Mouse (Mus musculus): ENCODE data around the gene Krt84. TPM values are rescaled to one million over a fixed set of nuclear protein-coding genes. Genes with fewer than 3 reads are reported as not detected.

The Krt84 gene
- total and polyA plus RNA-seq, 2 experiments from 2014 or later, result not detected

DNA sequence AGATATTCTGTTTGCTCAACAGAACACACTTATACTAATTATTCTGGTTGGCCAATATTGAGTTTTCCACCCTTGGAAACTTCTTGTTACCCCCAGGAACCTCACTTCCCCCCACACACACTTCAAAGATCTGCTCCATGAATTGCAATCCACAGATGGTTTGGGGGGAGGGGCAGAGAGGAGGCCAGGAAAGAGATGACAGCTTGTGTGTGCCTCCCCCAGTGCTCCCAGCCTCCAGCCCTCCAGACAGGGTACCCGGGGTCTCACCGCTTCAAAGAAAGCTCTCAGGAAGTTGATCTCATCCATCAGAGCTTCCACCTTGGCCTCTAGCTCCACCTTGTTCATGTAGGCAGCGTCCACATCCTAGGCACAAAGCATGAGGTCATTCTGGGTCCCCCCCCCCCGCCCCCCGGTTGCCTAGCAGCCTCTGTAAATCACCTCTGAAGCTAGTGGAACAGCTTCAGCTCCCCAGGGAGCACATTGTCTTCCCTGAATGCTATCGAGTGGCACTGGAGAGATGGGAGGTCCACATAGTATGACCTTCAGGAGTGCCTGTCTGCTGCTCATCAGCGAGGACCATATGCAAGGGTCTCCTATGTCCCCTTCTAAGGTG lies 25.5 kb upstream of the Krt84 start:
- WGBS, result 15% methylated on average over 7 of the region's 7 CpGs
- DNase-seq (ENCODE audit: low spot score), result no peak
- Histone ChIP-seq H3K4me3 (ENCODE audit: low read depth, low read length) (no peak overlapping the region), H3K4me1 (ENCODE audit: control insufficient read depth, insufficient read depth) (no peaks in the 10 kb centered on the region), H3K36me3 (replicated peaks; ENCODE audit: control insufficient read depth, insufficient read depth, low read length) (no peaks in the 10 kb centered on the region), H3K27ac (ENCODE audit: low read depth) (no peak overlapping the region), H3K4me2 (ENCODE audit: low read depth, low read length) (no peak overlapping the region), H3K27me3 (ENCODE audit: control insufficient read depth, insufficient read depth, low read length) (peaks cover 9% of the 10 kb centered on the region), H3K9ac (replicated peaks; ENCODE audit: low read depth, low read length) (no peak overlapping the region), H3K9me3 (replicated peaks; ENCODE audit: control insufficient read depth, low read length) (no peaks in the 10 kb centered on the region)
- TF ChIP-seq EP300 (IDR thresholded peaks at IDR 0.05; ENCODE audit: low read depth) (no peak), CTCF (IDR thresholded peaks at IDR 0.05; ENCODE audit: low read depth) (no peak)
- ATAC-seq (ENCODE audit: insufficient read depth, low read depth), result no peak

DNA sequence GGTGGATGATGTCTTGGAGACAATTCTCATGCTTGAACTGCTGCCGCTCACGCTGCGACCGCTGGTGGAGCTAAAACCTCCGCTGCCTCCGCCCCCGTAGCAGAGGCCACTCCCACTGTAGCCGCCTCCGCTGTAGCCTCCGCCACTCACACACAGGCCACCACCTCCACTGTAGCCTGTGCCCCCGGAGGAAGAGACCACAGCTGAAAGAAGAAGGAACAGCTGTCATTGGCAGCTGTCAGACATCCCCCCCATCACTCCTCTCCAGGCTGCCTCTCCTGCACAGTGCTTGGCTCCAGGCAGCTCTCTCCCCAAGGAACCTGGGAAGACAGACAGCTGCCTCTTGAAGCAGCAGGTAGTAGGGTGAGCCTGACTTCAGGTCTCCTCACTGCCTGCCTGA lies 20.5 kb upstream of the Krt84 start:
- Histone ChIP-seq H3K4me3 (ENCODE audit: low read depth, low read length) (no peak overlapping the region), H3K4me2 (ENCODE audit: low read depth, low read length) (no peak overlapping the region), H3K4me1 (ENCODE audit: control insufficient read depth, insufficient read depth) (no peaks in the 10 kb centered on the region), H3K27ac (ENCODE audit: low read depth) (no peak overlapping the region), H3K9me3 (replicated peaks; ENCODE audit: control insufficient read depth, low read length) (no peaks in the 10 kb centered on the region), H3K27me3 (ENCODE audit: control insufficient read depth, insufficient read depth, low read length) (peaks cover 37% of the 10 kb centered on the region), H3K9ac (replicated peaks; ENCODE audit: low read depth, low read length) (no peak overlapping the region), H3K36me3 (replicated peaks; ENCODE audit: control insufficient read depth, insufficient read depth, low read length) (no peaks in the 10 kb centered on the region)
- TF ChIP-seq CTCF (IDR thresholded peaks at IDR 0.05; ENCODE audit: low read depth) (no peak), EP300 (IDR thresholded peaks at IDR 0.05; ENCODE audit: low read depth) (no peak)
- 0% methylated on average over 11 of the region's 11 CpGs for WGBS
- DNase-seq (ENCODE audit: low spot score) (no peak), ATAC-seq (ENCODE audit: insufficient read depth, low read depth) (no peak; the same call in 1 of the 2 replicates)

DNA sequence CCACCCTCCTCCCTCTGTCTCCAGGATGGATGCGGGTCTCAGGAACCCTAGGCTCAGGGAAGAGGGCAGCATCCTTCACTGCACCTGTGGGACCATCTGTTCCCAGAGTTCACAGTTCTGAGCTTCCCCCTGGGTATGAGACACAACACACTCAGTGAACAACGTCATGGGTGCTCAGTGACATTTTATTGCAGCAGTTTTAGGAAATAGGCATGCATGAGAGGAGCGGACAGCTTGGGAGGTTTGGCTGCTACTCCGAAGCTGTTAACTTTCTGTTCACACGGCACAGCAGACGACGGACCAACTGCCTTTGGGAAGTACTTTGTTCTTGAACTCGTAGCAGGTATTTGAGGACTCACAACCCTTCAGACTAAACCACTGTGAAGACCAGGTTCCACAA lies 19.6 kb upstream of the Krt84 start:
- ATAC-seq (ENCODE audit: insufficient read depth, low read depth) (no peak), DNase-seq (ENCODE audit: low spot score) (no peak)
- no peak overlapping the region for H3K27ac ChIP-seq (ENCODE audit: low read depth)
- H3K9me3 ChIP-seq (replicated peaks; ENCODE audit: control insufficient read depth, low read length), result no peaks in the 10 kb centered on the region
- no peak for TF ChIP-seq EP300 (IDR thresholded peaks at IDR 0.05; ENCODE audit: low read depth)
- TF ChIP-seq CTCF (IDR thresholded peaks at IDR 0.05; ENCODE audit: low read depth), result no peak
- no peak overlapping the region for H3K9ac ChIP-seq (replicated peaks; ENCODE audit: low read depth, low read length)
- no peak overlapping the region for H3K4me3 ChIP-seq (ENCODE audit: low read depth, low read length)
- H3K36me3 ChIP-seq (replicated peaks; ENCODE audit: control insufficient read depth, insufficient read depth, low read length), result no peaks in the 10 kb centered on the region
- 77% methylated on average over 8 of the region's 8 CpGs for whole genome bisulfite sequencing
- H3K4me2 ChIP-seq (ENCODE audit: low read depth, low read length), result no peak overlapping the region
- no peaks in the 10 kb centered on the region for H3K4me1 ChIP-seq (ENCODE audit: control insufficient read depth, insufficient read depth)
- peaks cover 38% of the 10 kb centered on the region for H3K27me3 ChIP-seq (ENCODE audit: control insufficient read depth, insufficient read depth, low read length)

DNA sequence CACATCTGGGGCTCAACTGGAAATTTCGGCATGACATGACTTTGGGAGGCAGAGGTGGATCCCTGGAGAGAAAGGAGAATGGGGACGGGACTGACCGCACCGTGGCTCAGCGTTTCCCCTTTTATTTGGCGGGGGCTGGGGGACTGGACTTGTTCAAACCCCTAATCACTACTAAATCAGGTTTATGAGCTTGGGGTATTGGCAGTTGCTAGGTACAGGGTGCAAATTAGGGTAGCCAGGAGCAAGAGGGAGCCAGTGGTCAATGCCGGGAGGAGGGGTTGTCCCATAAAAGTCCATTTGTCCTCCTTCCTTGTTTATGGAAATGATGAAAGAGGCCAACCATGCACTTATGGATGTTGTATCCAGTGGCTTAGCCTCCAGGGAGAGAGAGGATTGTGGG lies 17.9 kb upstream of the Krt84 start, which contains the start of gene Krt82:
Gene Krt82, minus strand, starts transcription at position 101 of the 400 bp plus-strand sequence.
- DNase-seq (ENCODE audit: low spot score) (no peak), ATAC-seq (ENCODE audit: insufficient read depth, low read depth) (no peak)
- Histone ChIP-seq H3K27me3 (ENCODE audit: control insufficient read depth, insufficient read depth, low read length) (peaks cover 38% of the 10 kb centered on the region), H3K4me2 (ENCODE audit: low read depth, low read length) (no peak within 1 kb of the TSS), H3K4me1 (ENCODE audit: control insufficient read depth, insufficient read depth) (no peaks in the 10 kb centered on the region), H3K36me3 (replicated peaks; ENCODE audit: control insufficient read depth, insufficient read depth, low read length) (no peaks in the 10 kb centered on the region), H3K9ac (replicated peaks; ENCODE audit: low read depth, low read length) (no peak within 1 kb of the TSS), H3K27ac (ENCODE audit: low read depth) (no peak within 1 kb of the TSS), H3K9me3 (replicated peaks; ENCODE audit: control insufficient read depth, low read length) (no peaks in the 10 kb centered on the region), H3K4me3 (ENCODE audit: low read depth, low read length) (no peak within 1 kb of the TSS)
- TF ChIP-seq CTCF (IDR thresholded peaks at IDR 0.05; ENCODE audit: low read depth), result no peak
- WGBS, result 81% methylated on average over 7 of the region's 7 CpGs

DNA sequence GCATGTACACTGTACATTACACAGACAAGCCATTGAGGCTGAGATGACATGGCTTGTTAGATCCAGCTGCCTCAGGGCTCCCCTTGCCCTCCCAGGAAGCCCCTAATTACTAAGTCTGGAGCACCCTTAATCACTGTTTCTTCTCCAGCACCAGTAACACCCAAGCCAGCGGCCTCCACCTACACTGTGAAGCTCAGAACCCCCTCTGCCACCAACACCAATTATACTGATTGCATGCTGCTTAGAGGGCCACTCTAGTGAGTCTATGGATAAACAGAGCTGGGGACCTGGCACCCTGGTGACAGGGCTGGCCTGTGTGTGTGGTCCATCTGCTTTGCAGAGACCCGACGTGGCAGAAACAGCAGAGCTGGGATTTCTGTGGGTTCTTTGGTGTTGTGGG lies 11.9 kb upstream of the Krt84 start:
- H3K27me3 ChIP-seq (ENCODE audit: control insufficient read depth, insufficient read depth, low read length), result 0 out of 2 replicates have a peak, but pooled peaks cover 11% of the 10 kb centered on the region

DNA sequence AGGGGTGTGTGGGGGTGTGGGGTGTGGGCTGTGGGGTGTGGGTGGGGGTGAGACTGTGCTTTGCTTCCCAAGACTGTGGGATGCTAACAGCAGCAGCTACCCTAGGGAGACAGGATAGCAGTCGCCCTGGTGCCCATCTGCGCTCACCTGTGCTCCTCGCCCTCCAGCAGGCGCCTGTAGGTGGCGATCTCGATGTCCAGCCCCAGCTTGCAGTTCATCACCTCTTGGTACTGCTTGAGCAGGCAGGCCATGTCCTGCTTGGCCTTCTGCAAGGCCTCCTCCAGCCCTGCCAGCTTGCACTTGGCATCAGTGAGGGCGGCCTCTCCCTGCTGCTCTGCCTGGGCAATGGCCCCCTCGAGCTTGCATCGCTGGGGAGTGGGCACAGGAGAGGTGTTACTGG lies 9.9 kb upstream of the Krt84 start:
- Histone ChIP-seq H3K4me3 (ENCODE audit: low read depth, low read length) (no peak overlapping the region), H3K27me3 (ENCODE audit: control insufficient read depth, insufficient read depth, low read length) (0 out of 2 replicates have a peak, but pooled peaks cover 3% of the 10 kb centered on the region), H3K27ac (ENCODE audit: low read depth) (no peak overlapping the region), H3K4me2 (ENCODE audit: low read depth, low read length) (no peak overlapping the region), H3K36me3 (replicated peaks; ENCODE audit: control insufficient read depth, insufficient read depth, low read length) (no peaks in the 10 kb centered on the region), H3K4me1 (ENCODE audit: control insufficient read depth, insufficient read depth) (no peaks in the 10 kb centered on the region), H3K9me3 (replicated peaks; ENCODE audit: control insufficient read depth, low read length) (no peaks in the 10 kb centered on the region), H3K9ac (replicated peaks; ENCODE audit: low read depth, low read length) (no peak overlapping the region)
- DNase-seq (ENCODE audit: low spot score), result no peak
- WGBS, result 54% methylated on average over 9 of the region's 9 CpGs
- TF ChIP-seq CTCF (IDR thresholded peaks at IDR 0.05; ENCODE audit: low read depth) (no peak), EP300 (IDR thresholded peaks at IDR 0.05; ENCODE audit: low read depth) (no peak)
- ATAC-seq (ENCODE audit: insufficient read depth, low read depth), result no peak

More for the DNA sequence above, 11.9 kb upstream of the Krt84 start:
- no peak overlapping the region for H3K4me3 ChIP-seq (ENCODE audit: low read depth, low read length)
- ATAC-seq (ENCODE audit: insufficient read depth, low read depth) (no peak), DNase-seq (ENCODE audit: low spot score) (no peak)
- 44% methylated on average over 3 of the region's 3 CpGs for WGBS
- TF ChIP-seq EP300 (IDR thresholded peaks at IDR 0.05; ENCODE audit: low read depth) (no peak), CTCF (IDR thresholded peaks at IDR 0.05; ENCODE audit: low read depth) (no peak)
- no peak overlapping the region for H3K27ac ChIP-seq (ENCODE audit: low read depth)
- no peaks in the 10 kb centered on the region for H3K9me3 ChIP-seq (replicated peaks; ENCODE audit: control insufficient read depth, low read length)
- H3K9ac ChIP-seq (replicated peaks; ENCODE audit: low read depth, low read length), result no peak overlapping the region
- no peaks in the 10 kb centered on the region for H3K36me3 ChIP-seq (replicated peaks; ENCODE audit: control insufficient read depth, insufficient read depth, low read length)
- no peak overlapping the region for H3K4me2 ChIP-seq (ENCODE audit: low read depth, low read length)
- no peaks in the 10 kb centered on the region for H3K4me1 ChIP-seq (ENCODE audit: control insufficient read depth, insufficient read depth)
